Mouse (Mus musculus): Measurements from ENCODE around the gene Gsta2. TPM values are rescaled to one million over a fixed set of nuclear protein-coding genes. Genes with fewer than 3 reads are reported as not detected.
A peak's percentile ranks its signal among the peaks of the same experiment; 100 is the strongest.
"Not testable (repeated sequence)": the region's sequence is repeated elsewhere in the genome, so short reads cannot be mapped to it uniquely, and the experiment has no call there.

Gsta2 gene
- total RNA-seq, 4 experiments from 2014 or later: 6.1 to 7.5 TPM; not detected in 2

DNA sequence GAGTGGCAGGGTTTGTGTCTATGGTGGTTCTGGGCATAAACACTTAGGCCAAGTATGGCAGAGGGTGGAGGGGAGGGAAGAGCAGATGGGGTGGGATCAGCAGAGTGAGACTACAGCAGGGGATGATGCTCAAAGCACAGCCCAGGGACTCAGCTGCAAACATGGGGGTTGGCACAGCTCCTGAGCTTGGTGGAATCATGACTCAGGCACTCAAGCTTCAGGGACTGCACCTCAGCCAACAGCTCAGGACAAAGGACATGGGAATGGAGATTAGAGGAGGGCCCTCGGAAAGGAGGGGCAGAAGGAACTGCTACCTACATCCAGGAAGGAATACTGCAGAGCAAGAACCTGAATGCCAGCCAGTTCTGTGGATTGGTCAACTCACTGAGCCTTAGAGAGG is 56.4 kb downstream of the Gsta2 start:
- not testable (repeated sequence) for DNase-seq

DNA sequence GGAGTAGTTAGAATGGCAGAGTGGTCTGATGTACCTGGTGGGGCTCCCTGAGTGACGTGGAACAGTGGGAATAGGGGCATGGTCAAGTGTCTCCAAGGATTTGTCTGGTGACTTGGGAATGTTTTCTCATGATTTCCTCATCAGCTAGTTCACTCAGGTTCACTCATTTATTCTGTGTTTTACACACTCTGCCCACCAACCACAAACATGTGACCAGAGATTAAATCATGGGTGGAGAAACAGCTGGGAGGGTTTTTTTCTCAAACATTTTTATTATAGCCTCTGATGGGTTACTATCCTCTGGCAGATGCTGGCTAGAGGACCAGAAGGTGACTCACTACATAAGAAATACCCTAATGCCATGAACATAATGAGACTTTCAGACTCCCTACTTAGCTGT is 57.4 kb downstream of the Gsta2 start:
- no peak for DNase-seq

DNA sequence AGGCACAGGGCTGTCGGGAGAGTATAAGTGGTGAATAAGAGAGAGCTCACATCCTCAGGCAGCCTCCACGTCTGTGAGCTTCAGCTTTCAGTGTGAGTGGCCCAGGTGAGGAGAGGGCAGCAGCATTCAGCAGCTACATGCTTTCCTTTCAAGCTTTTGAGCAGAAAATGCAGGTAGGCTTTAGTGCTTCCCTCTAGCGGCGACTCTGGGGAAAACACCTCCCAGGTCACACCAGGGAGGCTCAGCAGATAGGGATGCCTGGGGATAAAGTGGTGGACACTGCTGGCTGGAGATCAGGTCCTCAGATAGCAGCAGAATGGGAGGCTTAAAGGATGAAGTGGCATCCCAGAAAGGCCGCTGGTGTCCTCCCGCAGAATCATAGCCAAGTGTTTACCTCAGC is 59.5 kb downstream of the Gsta2 start:
- not testable (repeated sequence) for DNase-seq

DNA sequence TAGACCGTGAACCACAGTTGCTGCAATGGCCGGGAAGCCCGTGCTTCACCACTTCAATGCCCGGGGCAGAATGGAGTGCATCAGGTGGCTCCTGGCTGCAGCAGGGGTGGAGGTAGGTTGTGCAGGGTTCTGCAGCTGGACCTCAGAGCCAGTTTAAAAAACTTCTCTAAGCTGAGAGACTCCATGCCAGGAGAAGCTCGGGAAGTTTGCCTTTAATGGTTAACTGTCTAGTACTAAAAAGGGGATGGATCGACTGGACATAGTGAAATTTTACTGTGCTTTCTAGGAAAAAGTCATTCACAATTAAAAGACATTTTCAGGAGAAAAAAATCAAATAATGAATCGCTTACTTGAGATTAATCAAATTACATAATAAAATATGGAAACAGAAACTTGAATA is 60.8 kb downstream of the Gsta2 start:
- not testable (repeated sequence) for DNase-seq

- DNase-seq: not testable (repeated sequence)
Observed at GRCm38 (mm10) chr9:78293683-78294082, 61.9 kb downstream of the Gsta2 start.

DNA sequence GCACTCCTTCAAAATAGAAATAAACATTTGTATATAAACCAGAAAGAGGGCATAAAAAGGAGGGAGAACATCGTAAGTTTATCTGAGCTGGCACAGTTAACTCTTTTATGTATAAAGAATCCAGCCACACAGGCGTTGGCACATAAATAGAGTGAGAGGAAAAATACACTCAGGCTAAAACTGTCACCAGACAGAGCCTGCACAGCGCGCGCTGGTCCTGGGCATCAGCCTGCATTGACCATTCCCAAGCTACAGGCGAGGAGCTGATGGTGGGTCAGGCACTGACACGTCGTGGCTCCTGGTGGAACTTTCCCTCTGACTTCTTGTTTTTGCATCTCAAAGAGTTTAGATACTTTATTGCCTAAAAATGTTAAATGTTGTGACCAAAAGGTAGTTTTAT is 63.1 kb downstream of the Gsta2 start:
- not testable (repeated sequence) for DNase-seq

- DNase-seq: not testable (repeated sequence)
Observed at GRCm38 (mm10) chr9:78289723-78290122, 65.9 kb downstream of the Gsta2 start, which contains the start of gene Gm10639. Gm10639 (plus strand) TSS chr9:78289923.

DNA sequence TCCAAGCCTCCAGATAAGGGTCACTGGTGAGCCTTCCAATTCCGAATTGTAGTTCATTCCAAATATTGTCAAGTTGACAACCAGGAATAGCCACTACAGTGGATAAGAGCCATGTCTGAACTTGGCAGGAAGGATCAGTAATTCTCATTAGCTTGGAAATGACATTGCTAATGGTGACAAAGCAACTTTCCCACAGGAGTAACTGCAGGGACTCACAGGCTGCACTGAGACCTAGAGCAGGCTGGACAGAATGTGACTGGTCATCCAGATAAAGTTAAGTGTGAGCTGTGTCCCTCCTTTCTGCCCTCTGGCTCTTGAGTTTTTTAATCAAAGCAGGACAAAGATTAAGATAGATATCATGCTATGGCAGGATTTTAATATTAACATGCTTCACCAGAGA is 66.5 kb downstream of the Gsta2 start:
- not testable (repeated sequence) for DNase-seq

GRCm38 (mm10) chr9:78282002-78282711 is 73.4 kb downstream of the Gsta2 start:
- peak; percentile 18 for DNase-seq

Other genes with a start within 250 kb of the Gsta2 start
- 100 to 1,000 TPM in 2 of 4 experiments, 10 to 100 TPM in 2; 94.2 to 112 (median 99.9) TPM for gene Fbxo9, start 246.7 kb downstream of the Gsta2 start, total RNA-seq (2022)
- 10 to 100 TPM; 18.7 to 25.0 (median 22.4) TPM for gene Ick, start 246.6 kb downstream of the Gsta2 start, total RNA-seq (2022)
- 10 to 100 TPM; 42.5 to 72.4 (median 57.1) TPM for gene Gsta4, start 173.0 kb downstream of the Gsta2 start, total RNA-seq (2022)
- 1 to 10 TPM in 1 of 4 experiments, under 1 TPM in 1, not detected in 2; 0.35 to 1.5 TPM for gene Gsta1, start 125.1 kb downstream of the Gsta2 start, total RNA-seq (2022)
- gene Gm3776, start 98.7 kb downstream of the Gsta2 start, total RNA-seq (2022): not detected
- under 1 TPM in 1 of 4 experiments, not detected in 3; 0.46 TPM for gene Gm10639, start 65.9 kb downstream of the Gsta2 start, total RNA-seq (2022)
- not detected for gene Omt2a, start 41.0 kb downstream of the Gsta2 start, total RNA-seq (2022)
- not detected for gene Omt2b, start 28.2 kb downstream of the Gsta2 start, total RNA-seq (2022)
- not detected for gene Dppa5a, start 12.4 kb upstream of the Gsta2 start, total RNA-seq (2022)
- not detected for gene Ooep, start 22.9 kb upstream of the Gsta2 start, total RNA-seq (2022)
- not detected for gene Ddx43, start 40.0 kb upstream of the Gsta2 start, total RNA-seq (2022)
- under 1 TPM; 0.52 to 0.86 (median 0.72) TPM for gene Cgas, start 87.4 kb upstream of the Gsta2 start, total RNA-seq (2022)
- gene Mto1, start 92.4 kb upstream of the Gsta2 start, total RNA-seq (2022): 10 to 100 TPM; 27.4 to 33.7 (median 30.5) TPM
- under 1 TPM in 1 of 4 experiments, not detected in 3; 0.32 TPM for gene Gm17324, start 93.0 kb upstream of the Gsta2 start, total RNA-seq (2022)
- gene Eef1a1, start 133.4 kb upstream of the Gsta2 start, total RNA-seq (2022): 1,000 to 10,000 TPM; 5,975 to 6,274 (median 6,040) TPM
- gene Slc17a5, start 232.3 kb upstream of the Gsta2 start, total RNA-seq (2022): 10 to 100 TPM; 11.1 to 13.3 (median 12.8) TPM